Mouse (Mus musculus): ENCODE data around the gene Myo1a. TPM values are rescaled to one million over a fixed set of nuclear protein-coding genes. Genes with fewer than 3 reads are reported as not detected.
"Not testable (repeated sequence)": the region's sequence is repeated elsewhere in the genome, so short reads cannot be mapped to it uniquely, and the experiment has no call there.

The Myo1a gene
- polyA plus RNA-seq, 1 experiment, result 0.35 TPM

GRCm38 (mm10) chr10:127755770-127756468 is 50.9 kb downstream of the Myo1a start:
- no peak overlapping the region for H3ac ChIP-seq (ENCODE audit: control insufficient read depth, insufficient read length)
- TF ChIP-seq POLR2A (IDR thresholded peaks at IDR 0.05; ENCODE audit: insufficient read length, low read depth), result no peak
- H3K36me3 ChIP-seq (ENCODE audit: control insufficient read depth, insufficient read depth), result no peaks in the 10 kb centered on the region
- no peaks in the 10 kb centered on the region for H3K79me2 ChIP-seq (ENCODE audit: control insufficient read depth, insufficient read depth)
- no peak overlapping the region for H3K4me3 ChIP-seq
- no peaks in the 10 kb centered on the region for H3K27me3 ChIP-seq (ENCODE audit: control insufficient read depth, insufficient read depth, insufficient read length)
- no peak overlapping the region for H3K4me2 ChIP-seq (ENCODE audit: low read depth)

GRCm38 (mm10) chr10:127759181-127760110 is 54.5 kb downstream of the Myo1a start, which contains the start of the genes Rdh1 and Rdh16f1:
TSS of gene Rdh1 (plus strand) at chr10:127759721.
TSS of gene Rdh16f1 (plus strand) at chr10:127759787.
- Histone ChIP-seq H3K79me2 (ENCODE audit: control insufficient read depth, insufficient read depth) (no peaks in the 10 kb centered on the region), H3K27me3 (ENCODE audit: control insufficient read depth, insufficient read depth, insufficient read length) (peaks cover 9% of the 10 kb centered on the region), H3K4me2 (ENCODE audit: low read depth) (no peak within 1 kb of the TSS), H3K36me3 (ENCODE audit: control insufficient read depth, insufficient read depth) (no peaks in the 10 kb centered on the region), H3ac (ENCODE audit: control insufficient read depth, insufficient read length) (no peak within 1 kb of the TSS), H3K4me3 (no peak within 1 kb of the TSS)
- no peak for TF ChIP-seq CEBPB (IDR thresholded peaks at IDR 0.05; ENCODE audit: insufficient read depth, poor library complexity, severe bottlenecking)
- no peak for TF ChIP-seq MAX (IDR thresholded peaks at IDR 0.05; ENCODE audit: low read depth)
- no peak for TF ChIP-seq SRF (IDR thresholded peaks at IDR 0.05; ENCODE audit: control insufficient read depth, insufficient read length, low read depth)
- TF ChIP-seq USF1 (IDR thresholded peaks at IDR 0.05; ENCODE audit: low read depth), result no peak
- no peak for TF ChIP-seq POLR2A (IDR thresholded peaks at IDR 0.05; ENCODE audit: insufficient read length, low read depth)
- no peak for TF ChIP-seq TCF12 (IDR thresholded peaks at IDR 0.05; ENCODE audit: insufficient read depth, poor library complexity, severe bottlenecking)

- peaks cover 12% of the 10 kb centered on the region for H3K27me3 ChIP-seq (ENCODE audit: control insufficient read depth, insufficient read depth, insufficient read length)
- H3K36me3 ChIP-seq (ENCODE audit: control insufficient read depth, insufficient read depth); H3K4me2 ChIP-seq (ENCODE audit: low read depth); H3ac ChIP-seq (ENCODE audit: control insufficient read depth, insufficient read length); H3K79me2 ChIP-seq (ENCODE audit: control insufficient read depth, insufficient read depth); H3K4me3 ChIP-seq: not testable (repeated sequence)
Measured at GRCm38 (mm10) chr10:127762926-127763325, 58.0 kb downstream of the Myo1a start.

GRCm38 (mm10) chr10:127763914-127764680 is 59.1 kb downstream of the Myo1a start:
- TF ChIP-seq MYOD1 (IDR thresholded peaks at IDR 0.05; ENCODE audit: control insufficient read depth in 1 of 3, insufficient read length in 2 of 3, low read depth in 2 of 3) (no peak), POLR2A (IDR thresholded peaks at IDR 0.05; ENCODE audit: insufficient read length, low read depth) (no peak), MAX (IDR thresholded peaks at IDR 0.05; ENCODE audit: low read depth) (no peak), E2F4 (IDR thresholded peaks at IDR 0.05; ENCODE audit: insufficient read depth) (no peak), CEBPB (IDR thresholded peaks at IDR 0.05; ENCODE audit: insufficient read depth, poor library complexity, severe bottlenecking) (no peak), TCF3 (IDR thresholded peaks at IDR 0.05; ENCODE audit: insufficient read length, low read depth) (no peak), USF1 (IDR thresholded peaks at IDR 0.05; ENCODE audit: low read depth) (no peak), TCF12 (IDR thresholded peaks at IDR 0.05; ENCODE audit: insufficient read depth, poor library complexity, severe bottlenecking) (no peak), REST (IDR thresholded peaks at IDR 0.05; ENCODE audit: insufficient read depth, insufficient read length) (no peak), SRF (IDR thresholded peaks at IDR 0.05; ENCODE audit: control insufficient read depth, insufficient read length, low read depth) (no peak), POLR2AphosphoS2 (IDR thresholded peaks at IDR 0.05; ENCODE audit: insufficient read length, low read depth) (no peak), MYOG (IDR thresholded peaks at IDR 0.05; ENCODE audit: control insufficient read depth in 1 of 3, insufficient read depth in 1 of 3, insufficient read length in 2 of 3, low read depth in 2 of 3) (no peak)
- Histone ChIP-seq H3K79me2 (ENCODE audit: control insufficient read depth, insufficient read depth) (no peaks in the 10 kb centered on the region), H3K27me3 (ENCODE audit: control insufficient read depth, insufficient read depth, insufficient read length) (peaks cover 12% of the 10 kb centered on the region), H3ac (ENCODE audit: control insufficient read depth, insufficient read length) (no peak overlapping the region), H3K4me2 (ENCODE audit: low read depth) (no peak overlapping the region), H3K4me3 (no peak overlapping the region), H3K36me3 (ENCODE audit: control insufficient read depth, insufficient read depth) (no peaks in the 10 kb centered on the region)

- no peak overlapping the region for H3K4me3 ChIP-seq
- no peaks in the 10 kb centered on the region for H3K79me2 ChIP-seq (ENCODE audit: control insufficient read depth, insufficient read depth)
- H3K27me3 ChIP-seq (ENCODE audit: control insufficient read depth, insufficient read depth, insufficient read length), result peaks cover 12% of the 10 kb centered on the region
- H3K4me2 ChIP-seq (ENCODE audit: low read depth), result no peak overlapping the region
- H3K36me3 ChIP-seq (ENCODE audit: control insufficient read depth, insufficient read depth), result no peaks in the 10 kb centered on the region
- no peak for TF ChIP-seq CEBPB (IDR thresholded peaks at IDR 0.05; ENCODE audit: insufficient read depth, poor library complexity, severe bottlenecking)
- no peak for TF ChIP-seq TCF3 (IDR thresholded peaks at IDR 0.05; ENCODE audit: insufficient read length, low read depth)
- no peak overlapping the region for H3ac ChIP-seq (ENCODE audit: control insufficient read depth, insufficient read length)
Measured at GRCm38 (mm10) chr10:127766564-127766963, 61.6 kb downstream of the Myo1a start.

Other genes with a start within 250 kb of the Myo1a start
- 125 TPM for gene Stac3, start 203.5 kb upstream of the Myo1a start, polyA plus RNA-seq (2012; fragmentation: generic; extraction: Trizol)
- 2.9 TPM for gene Ndufa4l2, start 190.2 kb upstream of the Myo1a start, polyA plus RNA-seq (2012; fragmentation: generic; extraction: Trizol)
- gene Shmt2, start 182.7 kb upstream of the Myo1a start, polyA plus RNA-seq (2012; fragmentation: generic; extraction: Trizol), result 535 TPM
- gene Nxph4, start 170.6 kb upstream of the Myo1a start, polyA plus RNA-seq (2012; fragmentation: generic; extraction: Trizol), result 3.9 TPM
- gene Lrp1, start 84.0 kb upstream of the Myo1a start, polyA plus RNA-seq (2012; fragmentation: generic; extraction: Trizol), result 244 TPM
- 0.26 TPM for gene Stat6, start 62.2 kb upstream of the Myo1a start, polyA plus RNA-seq (2012; fragmentation: generic; extraction: Trizol)
- 5.6 TPM for gene Nemp1, start 38.3 kb upstream of the Myo1a start, polyA plus RNA-seq (2012; fragmentation: generic; extraction: Trizol)
- 68.7 TPM for gene Nab2, start 36.6 kb upstream of the Myo1a start, polyA plus RNA-seq (2012; fragmentation: generic; extraction: Trizol)
- 0.18 TPM for gene Tac2, start 19.3 kb downstream of the Myo1a start, polyA plus RNA-seq (2012; fragmentation: generic; extraction: Trizol)
- gene Zbtb39, start 34.4 kb downstream of the Myo1a start, polyA plus RNA-seq (2012; fragmentation: generic; extraction: Trizol), result 3.2 TPM
- 0.11 TPM for gene Gpr182, start 46.6 kb downstream of the Myo1a start, polyA plus RNA-seq (2012; fragmentation: generic; extraction: Trizol)
- gene Rdh1, start 54.6 kb downstream of the Myo1a start, polyA plus RNA-seq (2012; fragmentation: generic; extraction: Trizol), result 0.01 TPM
- 0.13 TPM for gene Rdh16f1, start 54.6 kb downstream of the Myo1a start, polyA plus RNA-seq (2012; fragmentation: generic; extraction: Trizol)
- gene Rdh9, start 71.2 kb downstream of the Myo1a start, polyA plus RNA-seq (2012; fragmentation: generic; extraction: Trizol), result 0.02 TPM
- not detected for gene Rdh16, start 96.0 kb downstream of the Myo1a start, polyA plus RNA-seq (2012; fragmentation: generic; extraction: Trizol)
- not detected for gene Rdh19, start 144.8 kb downstream of the Myo1a start, polyA plus RNA-seq (2012; fragmentation: generic; extraction: Trizol)
- gene Rdh16f2, start 161.3 kb downstream of the Myo1a start, polyA plus RNA-seq (2012; fragmentation: generic; extraction: Trizol), result 0.06 TPM
- not detected for gene Rdh7, start 183.6 kb downstream of the Myo1a start, polyA plus RNA-seq (2012; fragmentation: generic; extraction: Trizol)
- gene Sdr9c7, start 193.3 kb downstream of the Myo1a start, polyA plus RNA-seq (2012; fragmentation: generic; extraction: Trizol), result not detected